Mouse (Mus musculus) olfactory bulb, adult 2 months (tissue): ENCODE results near the gene Duoxa1.

Experiments used
- CTCF ChIP-seq: fragments of 200-500 bp; IDR thresholded peaks from 2 replicates; pipeline ENCODE4 v1.5.1; 2012; ENCODE audit warnings: low read depth, mild to moderate bottlenecking, low read length, moderate library complexity; ENCODE audit not compliant: insufficient read depth
- POLR2A ChIP-seq: fragments of 200-500 bp; IDR thresholded peaks from 2 replicates; pipeline ENCODE4 v1.6.1; 2012; ENCODE audit warnings: mild to moderate bottlenecking, low read depth, low read length, moderate library complexity; ENCODE audit not compliant: insufficient read depth

- no peak for TF ChIP-seq CTCF
- TF ChIP-seq POLR2A, result no peak
Observed at GRCm38 (mm10) chr2:122304544-122304943, 9.0 kb downstream of the Duoxa1 start.
